Mouse (Mus musculus) right cerebral cortex, postnatal 10 days (tissue): ENCODE measurements around the gene Map10.

Experiments used
- DNase-seq, 2 experiments: peaks; one replicate each; pipeline ENCODE4 v3.0.0; 2021; ENCODE audit warnings: low spot score in 2 of 2

The Map10 gene

DNA sequence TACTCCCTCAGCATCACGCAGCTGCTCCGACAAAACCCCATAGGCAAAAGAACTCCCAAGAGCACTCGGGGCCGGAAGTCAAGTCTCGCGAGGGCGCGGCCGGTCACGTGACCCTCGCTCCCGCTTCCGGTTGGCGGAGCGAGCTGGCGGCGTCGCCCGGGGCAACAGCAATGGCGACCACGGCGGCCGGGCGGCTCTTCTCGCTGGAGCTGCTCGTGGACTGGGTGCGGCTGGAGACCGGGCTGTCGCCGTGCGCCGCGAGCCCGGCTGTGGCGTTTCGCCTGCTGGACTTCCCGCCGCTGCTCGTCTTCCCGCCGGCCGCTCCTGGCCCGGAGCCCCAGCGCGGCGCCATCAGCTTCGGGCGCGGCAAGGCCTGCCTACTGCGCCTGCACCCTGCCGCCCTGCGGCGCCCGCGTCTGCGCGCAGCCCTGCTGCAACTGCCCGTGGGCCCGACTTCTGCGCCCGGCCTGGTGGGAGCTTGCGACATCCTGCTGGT is at the start of gene Map10:
Gene Map10, plus strand, starts transcription at position 119 of the 496 bp plus-strand sequence.
- DNase-seq = peak; percentile 94 to 96

- no peak for DNase-seq
Observed at GRCm38 (mm10) chr8:125620301-125620700, 49.3 kb upstream of the Map10 start.

DNA sequence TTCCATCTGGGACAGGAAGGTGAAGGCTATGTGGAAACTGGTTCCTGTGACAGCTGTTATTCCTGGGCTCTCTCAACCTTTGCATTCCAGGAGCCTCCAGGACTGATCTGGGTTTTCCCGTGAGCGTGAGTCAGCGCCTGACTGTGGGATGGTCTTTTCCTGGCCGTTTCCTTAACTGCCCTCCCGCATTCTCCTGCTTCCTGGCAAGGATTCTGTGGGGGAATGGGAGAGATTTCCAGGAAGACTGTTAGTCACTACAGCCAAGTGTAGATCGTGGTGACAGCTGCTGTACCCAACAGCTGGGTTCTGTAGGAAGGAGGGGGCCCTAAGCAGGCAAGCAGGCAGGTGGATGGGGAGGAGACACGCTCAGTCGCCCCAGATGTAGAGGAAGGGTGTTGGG is 45.3 kb upstream of the Map10 start:
- DNase-seq = no peak

- no peak for DNase-seq
Observed at GRCm38 (mm10) chr8:125626381-125626780, 43.2 kb upstream of the Map10 start.

DNA sequence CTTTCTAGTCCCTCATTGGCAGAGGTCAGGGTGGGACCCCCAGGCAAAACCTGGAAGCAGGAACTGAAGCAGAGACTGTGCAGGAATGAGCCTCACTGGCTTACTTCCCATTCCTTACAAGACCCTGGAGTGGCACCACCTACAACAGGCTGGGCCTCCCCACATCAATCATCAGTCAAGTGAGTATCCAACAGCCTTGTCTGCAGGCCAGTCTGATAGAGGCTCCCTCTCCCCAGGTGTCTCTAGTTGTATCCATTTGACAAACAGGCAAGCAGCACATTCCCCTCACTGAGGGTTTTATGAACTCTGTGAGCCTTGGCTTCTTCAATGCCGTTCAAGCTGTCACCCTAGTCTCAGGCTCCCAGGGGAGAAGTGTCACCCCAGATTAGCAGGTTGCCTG is 40.8 kb upstream of the Map10 start:
- DNase-seq = no peak

DNA sequence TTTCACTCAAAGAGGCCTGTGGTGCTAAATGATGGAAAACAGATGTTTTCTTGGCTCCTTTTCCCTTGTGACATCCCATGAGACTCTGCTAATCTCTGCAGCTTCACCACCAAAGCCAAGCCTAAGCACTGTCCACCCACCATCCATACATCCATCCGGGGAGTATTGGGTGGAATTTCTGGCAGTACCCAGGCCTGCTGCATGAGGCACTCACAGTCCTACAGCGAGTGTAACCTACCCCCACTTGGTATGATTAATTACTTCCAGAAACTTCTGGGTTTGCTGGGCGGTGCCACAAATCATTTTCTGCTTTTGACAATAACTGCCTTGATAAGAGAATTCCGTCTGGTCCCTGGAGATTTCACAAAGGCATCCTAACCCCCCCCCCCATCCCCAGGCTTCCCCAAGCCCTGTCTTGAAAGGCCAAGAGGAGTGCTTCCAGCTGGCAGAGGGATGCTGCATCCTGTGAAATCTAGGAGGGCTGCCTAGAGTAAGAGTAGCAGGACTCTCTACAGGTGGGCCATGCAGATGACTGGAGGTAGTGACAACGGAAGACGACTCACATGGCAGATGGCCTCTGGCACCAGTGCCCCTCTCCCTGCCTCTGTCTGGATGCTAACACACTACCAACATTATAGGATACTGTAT is 31.1 kb upstream of the Map10 start:
- no peak for DNase-seq

DNA sequence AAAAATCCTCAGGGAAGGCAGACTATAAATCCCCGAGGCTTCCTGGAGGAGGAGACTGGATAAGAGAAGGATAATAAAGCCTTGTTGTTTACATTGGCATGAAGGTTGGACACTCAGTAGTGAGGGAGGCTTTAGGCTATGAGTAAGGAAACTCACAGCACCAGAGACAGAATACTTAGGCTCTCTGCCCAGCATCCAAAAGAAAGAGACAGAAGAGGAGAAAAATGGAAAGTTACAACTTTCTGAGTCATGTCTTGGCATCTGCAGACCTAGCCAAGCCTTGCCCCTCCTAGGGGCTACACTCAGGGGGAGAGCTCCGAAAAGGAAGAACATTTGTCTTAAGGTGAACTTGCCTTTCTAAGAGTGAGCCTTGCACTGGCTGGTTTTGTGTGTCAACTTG is 30.0 kb upstream of the Map10 start:
- no peak for DNase-seq

- no peak for DNase-seq
Observed at GRCm38 (mm10) chr8:125640766-125641165, 28.9 kb upstream of the Map10 start.

DNA sequence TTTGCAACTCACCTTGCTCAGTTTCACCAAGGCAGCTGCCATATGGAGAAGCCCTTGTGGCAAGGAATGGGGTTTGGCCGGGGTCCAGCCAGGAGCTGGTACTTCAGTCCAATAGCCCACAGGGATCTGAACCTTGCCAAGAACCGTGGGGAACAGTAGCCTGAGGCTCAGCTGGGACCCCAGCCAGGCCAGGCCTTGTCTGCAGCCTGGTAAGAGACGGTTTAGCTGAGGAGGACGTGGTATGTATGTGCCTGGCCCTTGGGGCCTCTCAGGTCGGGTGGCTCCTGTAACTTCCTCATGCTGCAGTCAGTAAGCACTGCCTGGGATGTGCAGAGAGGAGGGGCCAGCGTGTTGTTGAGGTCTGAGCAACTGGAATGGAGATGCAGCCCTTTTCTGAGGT is 27.8 kb upstream of the Map10 start:
- DNase-seq = peak; percentile 41 to 56

DNA sequence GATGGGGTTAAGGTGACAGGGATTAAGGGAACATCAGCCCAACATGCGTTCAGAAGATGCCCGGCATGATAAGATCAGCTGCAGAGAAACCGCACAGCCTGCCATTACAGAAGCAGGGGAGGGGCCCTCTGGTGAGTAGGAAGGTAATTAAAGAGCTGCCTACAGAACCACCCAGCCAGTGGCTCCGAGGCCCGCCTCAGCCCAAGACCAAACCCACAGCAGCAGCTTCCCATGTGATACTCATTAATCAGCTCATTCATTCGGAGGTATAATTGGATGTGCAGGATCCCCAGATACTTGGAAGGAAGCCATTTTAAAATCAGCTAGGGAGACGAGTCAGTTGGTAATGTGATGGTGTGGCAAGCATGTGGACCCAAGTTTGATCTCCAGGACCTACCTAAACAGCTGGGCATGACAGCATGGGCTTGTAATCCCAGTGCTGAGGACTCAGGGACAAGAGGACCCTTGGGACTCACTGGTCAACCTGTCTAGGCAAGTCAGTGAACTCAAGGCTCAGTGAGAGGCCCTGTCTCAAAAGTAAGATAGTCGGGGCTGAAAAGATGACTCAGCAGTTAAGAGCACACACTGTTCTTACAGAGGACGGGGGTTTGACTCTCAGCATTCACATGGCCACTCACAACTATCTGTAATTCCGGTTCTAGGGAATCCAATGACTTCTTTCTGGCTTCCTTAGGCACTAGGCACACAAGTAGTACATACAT is 23.7 kb upstream of the Map10 start:
- DNase-seq = no peak

GRCm38 (mm10) chr8:125649447-125649846 is 20.2 kb upstream of the Map10 start:
- no peak for DNase-seq

- DNase-seq = no peak
Observed at GRCm38 (mm10) chr8:125654821-125655220, 14.8 kb upstream of the Map10 start.

GRCm38 (mm10) chr8:125658508-125658907 is 11.1 kb upstream of the Map10 start:
- no peak for DNase-seq

GRCm38 (mm10) chr8:125658926-125659325 is 10.7 kb upstream of the Map10 start:
- no peak for DNase-seq

GRCm38 (mm10) chr8:125660397-125660796 is 9.2 kb upstream of the Map10 start:
- DNase-seq = no peak

GRCm38 (mm10) chr8:125661958-125662668 is 7.5 kb upstream of the Map10 start:
- DNase-seq = no peak

DNA sequence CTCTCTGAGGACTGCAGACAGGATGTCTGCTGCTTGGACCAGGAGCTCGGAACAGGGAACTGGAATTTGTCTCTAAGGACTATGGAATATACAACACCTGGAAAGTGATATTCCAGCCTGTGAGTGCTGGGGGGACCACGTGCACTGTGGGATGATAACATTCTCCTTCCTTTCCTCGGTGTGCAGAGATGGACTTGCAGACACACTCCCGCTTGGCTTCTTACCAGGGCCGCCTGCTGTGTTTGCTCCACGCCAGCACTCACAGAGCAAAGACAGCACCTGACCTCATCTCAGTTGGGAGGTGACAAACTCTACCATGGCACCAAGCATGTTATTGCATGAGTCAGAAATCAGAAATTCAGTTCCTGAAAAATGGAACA is 7.0 kb upstream of the Map10 start:
- DNase-seq = no peak

DNA sequence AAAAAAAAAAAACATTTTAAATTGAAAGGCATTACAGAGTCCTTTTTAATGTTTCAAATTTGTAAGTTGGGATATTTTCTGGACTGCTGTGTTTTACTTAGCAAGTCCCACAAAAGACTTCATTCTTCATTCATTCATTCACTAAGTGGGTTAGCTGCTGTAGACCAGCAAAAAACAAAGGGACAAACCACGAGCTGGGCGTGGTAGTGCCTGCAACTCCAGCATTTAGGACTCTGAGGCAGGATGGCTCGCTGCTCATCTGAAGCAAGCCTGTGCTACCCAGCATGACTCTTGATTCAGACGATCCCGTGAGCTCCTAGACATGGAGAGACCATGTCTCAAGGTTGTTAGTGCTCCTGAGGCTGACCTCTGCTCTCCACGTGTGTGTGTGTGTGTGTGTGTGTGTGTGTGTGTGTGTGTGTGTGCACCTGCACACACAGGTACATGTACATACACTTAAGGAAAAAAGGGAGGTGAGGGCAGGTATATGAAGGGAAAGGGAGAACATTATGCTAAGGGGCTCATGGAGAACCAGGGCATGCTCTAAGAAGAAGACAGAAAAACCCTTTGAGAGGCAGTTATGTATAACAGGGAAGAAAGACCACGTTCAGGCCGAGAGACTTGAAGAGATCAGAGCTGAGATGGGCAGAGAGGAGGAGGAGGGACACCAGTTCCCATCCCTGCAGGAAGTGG is 4.3 kb upstream of the Map10 start:
- DNase-seq = no peak

GRCm38 (mm10) chr8:125665876-125666186 is 3.8 kb upstream of the Map10 start:
- DNase-seq = no peak

DNA sequence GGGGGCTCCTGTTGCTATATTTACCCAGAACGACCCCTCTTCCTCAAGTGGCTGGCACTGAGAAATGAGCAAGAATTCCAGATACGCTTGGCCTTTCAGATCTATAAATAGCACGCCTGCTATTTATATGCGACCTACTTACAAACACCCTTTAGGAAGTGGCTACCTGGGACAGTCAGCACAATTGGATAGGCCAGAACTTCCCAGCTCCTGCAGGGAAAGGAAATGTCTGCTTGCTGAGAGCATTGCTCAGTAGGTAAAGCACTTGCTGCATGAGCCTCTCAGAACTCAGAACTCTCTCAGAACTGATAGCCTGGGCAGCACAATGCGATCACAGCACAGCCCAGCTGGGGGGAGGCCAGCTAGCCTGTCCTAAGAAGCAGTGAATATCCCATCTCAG is 3.4 kb upstream of the Map10 start:
- DNase-seq = no peak

DNA sequence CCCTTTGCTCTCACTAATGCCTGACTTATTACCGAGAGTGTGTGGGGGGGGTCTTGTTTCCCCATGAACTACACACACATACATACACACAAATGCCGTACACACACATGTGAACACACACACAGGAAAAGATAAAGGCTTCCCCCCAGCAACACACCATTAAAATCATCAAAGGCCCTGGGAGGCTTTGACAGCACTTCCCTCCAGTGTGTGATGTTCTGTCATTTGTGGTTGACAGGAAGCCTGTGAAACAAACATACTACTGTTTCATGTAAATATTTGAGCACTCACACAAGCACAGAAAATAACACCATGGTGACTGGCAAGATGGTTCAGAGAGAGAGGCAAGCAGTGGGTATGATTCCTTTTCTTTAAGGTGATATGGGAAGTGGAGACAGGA is 2.4 kb upstream of the Map10 start:
- DNase-seq = no peak

GRCm38 (mm10) chr8:125669159-125669699 is 389 bp upstream of the Map10 start:
- no peak for DNase-seq
